7 mouse cellular contexts compared by ENCODE assay signal in genomic region chr15:97795559-97796235, GRCm38 (mm10).
"Had no signal": no experiment of that assay in that cellular context is flagged by ENCODE, and none has a peak within 500 bp of the region (broad histone marks: within the 10 kb centered on the region; RNA-seq: fewer than 3 reads in every experiment).

No protein-coding gene starts in this region.

- DNase-seq: liver, postnatal 0 days; lung, adult 2 months; lung, postnatal 14 days; lung, postnatal 36 days; right cerebral cortex, postnatal 14 days; thymus, postnatal 25 days; thymus, postnatal 4 days had no signal
